Mouse (Mus musculus): Measurements from ENCODE around the gene Aldh1b1. TPM values are rescaled to one million over a fixed set of nuclear protein-coding genes. Genes with fewer than 3 reads are reported as not detected.

Aldh1b1 gene
- total RNA-seq, 2 experiments from 2014 or later = 8.7 to 9.7 TPM

- DNase-seq (ENCODE audit: low spot score in 2 of 2) = no peak
- Histone ChIP-seq H3K4me3 (no peak overlapping the region), H3K27ac (no peak overlapping the region)
- no peak for TF ChIP-seq CTCF (conservative IDR thresholded peaks at IDR 0.05)
Measured at GRCm38 (mm10) chr4:45848825-45849156, 50.0 kb downstream of the Aldh1b1 start.

DNA sequence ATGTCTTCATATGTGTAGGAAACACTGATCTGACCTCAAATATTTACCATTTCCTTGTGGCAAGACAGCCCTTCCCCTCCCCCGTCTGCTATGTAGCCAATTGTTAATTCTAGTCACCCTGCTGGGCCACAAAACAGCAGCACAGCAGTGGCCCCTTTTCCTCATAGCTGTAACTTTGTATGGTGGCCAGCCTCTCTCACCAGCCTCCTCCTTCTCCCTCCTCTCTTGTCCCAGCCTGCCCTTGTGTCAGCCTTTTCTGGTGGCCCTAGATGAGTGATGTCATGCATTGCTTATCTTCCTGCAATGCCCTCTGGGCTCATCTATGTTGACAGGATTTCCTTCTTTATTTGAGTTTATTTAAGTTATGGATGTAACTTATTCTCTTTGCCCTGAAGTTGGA is 50.6 kb downstream of the Aldh1b1 start:
- TF ChIP-seq CTCF (conservative IDR thresholded peaks at IDR 0.05) = no peak
- no peak overlapping the region for H3K4me3 ChIP-seq
- no peak for DNase-seq (ENCODE audit: low spot score in 2 of 2)
- H3K27ac ChIP-seq = no peak overlapping the region

- Histone ChIP-seq H3K27ac (no peak overlapping the region), H3K4me3 (no peak overlapping the region)
- no peak for DNase-seq (ENCODE audit: low spot score in 2 of 2)
- no peak for TF ChIP-seq CTCF (conservative IDR thresholded peaks at IDR 0.05)
Measured at GRCm38 (mm10) chr4:45851640-45852051, 52.8 kb downstream of the Aldh1b1 start.

GRCm38 (mm10) chr4:45853496-45854246 is 54.8 kb downstream of the Aldh1b1 start:
- DNase-seq (ENCODE audit: low spot score in 2 of 2) = no peak
- Histone ChIP-seq H3K4me3 (no peak overlapping the region), H3K27ac (no peak overlapping the region)
- TF ChIP-seq CTCF (conservative IDR thresholded peaks at IDR 0.05) = no peak

Other genes with a start within 250 kb of the Aldh1b1 start
- 1 to 10 TPM; 3.2 to 5.2 TPM for gene Igfbpl1, start 27.9 kb downstream of the Aldh1b1 start, total RNA-seq (2021)
- not detected for gene Stra6l, start 49.6 kb downstream of the Aldh1b1 start, total RNA-seq (2021)
- under 1 TPM; 0.56 to 0.79 TPM for gene Ccdc180, start 91.3 kb downstream of the Aldh1b1 start, total RNA-seq (2021)
- gene Tdrd7, start 166.3 kb downstream of the Aldh1b1 start, total RNA-seq (2021) = 10 to 100 TPM; 26.5 to 29.7 TPM
- gene Tmod1, start 239.9 kb downstream of the Aldh1b1 start, total RNA-seq (2021) = 10 to 100 TPM; 21.5 to 25.9 TPM